Mouse (Mus musculus) CH12.LX (cell line): ENCODE data around the gene Ankrd10. TPM values are rescaled to one million over a fixed set of nuclear protein-coding genes. Genes with fewer than 3 reads are reported as not detected.

Source experiments
- DNase-seq: peaks from one replicate; pipeline ENCODE4 v3.0.0-alpha.2; 2013; ENCODE audit errors: extremely low read depth
- H3K27ac ChIP-seq: 2 replicates; pipeline ENCODE4 v1.5.1; 2012; ENCODE audit warnings: low read depth, mild to moderate bottlenecking, control low read depth, moderate library complexity; ENCODE audit not compliant: insufficient read depth
- H3K27me3 ChIP-seq: replicated peaks from 2 replicates; pipeline ENCODE3; 2012; ENCODE audit warnings: inconsistent platforms
- H3K36me3 ChIP-seq, 2 experiments: replicated peaks in 1 of 2; 2 replicates each; pipeline versions ENCODE3 to v1.6.1; 2012; ENCODE audit warnings: inconsistent platforms in 1 of 2, low read length in 1 of 2, mild to moderate bottlenecking in 1 of 2, mixed read lengths in 1 of 2, moderate library complexity in 1 of 2; ENCODE audit not compliant: control insufficient read depth in 1 of 2, insufficient read depth in 1 of 2
- H3K4me1 ChIP-seq, 2 experiments: 2 replicates each; pipeline ENCODE4 v1.6.1; 2012; ENCODE audit warnings: inconsistent platforms in 1 of 2, moderate library complexity in 1 of 2; ENCODE audit not compliant: insufficient read depth in 2 of 2, control insufficient read depth in 1 of 2
- H3K4me2 ChIP-seq: 2 replicates; pipeline ENCODE4 v1.6.1; 2012; ENCODE audit warnings: low read depth, mild to moderate bottlenecking, control low read depth; ENCODE audit not compliant: poor library complexity, insufficient read depth, severe bottlenecking
- H3K4me3 ChIP-seq, 3 experiments: fragments of 150-350 bp in 1 of 3; sonication (generic) in 1 of 3; replicated peaks in 1 of 3; 2 replicates each; pipeline versions ENCODE3 to v1.5.1; 2011 to 2012; ENCODE audit warnings: low read depth in 2 of 3, low read length in 2 of 3, mild to moderate bottlenecking in 2 of 3, moderate library complexity in 2 of 3, control low read depth in 1 of 3, improper control_type of control experiment in 1 of 3, inconsistent platforms in 1 of 3, mixed read lengths in 1 of 3; ENCODE audit not compliant: poor library complexity in 1 of 3
- H3K79me2 ChIP-seq: replicated peaks from 2 replicates; pipeline ENCODE4 v1.6.1; 2012; ENCODE audit warnings: mild to moderate bottlenecking, moderate library complexity; ENCODE audit not compliant: control insufficient read depth, poor library complexity, insufficient read depth, severe bottlenecking; ENCODE audit errors: extremely low read depth
- H3K9ac ChIP-seq: 2 replicates; pipeline ENCODE4 v1.6.1; 2012; ENCODE audit warnings: low read depth, mild to moderate bottlenecking, control low read depth, moderate library complexity; ENCODE audit not compliant: insufficient read depth
- H3K9me3 ChIP-seq: replicated peaks from 2 replicates; pipeline ENCODE3; 2012; ENCODE audit warnings: low read length, inconsistent platforms, mixed read lengths
- BHLHE40 ChIP-seq: IDR thresholded peaks from 2 replicates; pipeline ENCODE4 v1.6.1; 2011; ENCODE audit warnings: mild to moderate bottlenecking, low read depth, low read length, improper control_type of control experiment
- CHD2 ChIP-seq: IDR thresholded peaks from 2 replicates; pipeline ENCODE4 v1.6.1; 2011; ENCODE audit warnings: low read length, improper control_type of control experiment
- CTCF ChIP-seq, 2 experiments: IDR thresholded peaks in 1 of 2; conservative IDR thresholded peaks in 1 of 2; 2 replicates each; pipeline ENCODE4 v1.5.1; 2011 to 2012; ENCODE audit warnings: low read depth in 2 of 2, low read length in 2 of 2, improper control_type of control experiment in 1 of 2, inconsistent platforms in 1 of 2, mild to moderate bottlenecking in 1 of 2, moderate library complexity in 1 of 2
- E2F4 ChIP-seq: IDR thresholded peaks from 2 replicates; pipeline ENCODE4 v1.6.1; 2011; ENCODE audit warnings: low read depth, low read length, improper control_type of control experiment; ENCODE audit not compliant: insufficient replicate concordance
- ELF1 ChIP-seq: IDR thresholded peaks from 2 replicates; pipeline ENCODE4 v1.6.1; 2014; ENCODE audit warnings: low read depth, mild to moderate bottlenecking, inconsistent platforms, low read length, improper control_type of control experiment
- GABPA ChIP-seq: IDR thresholded peaks from 2 replicates; pipeline ENCODE4 v1.6.1; 2012; ENCODE audit warnings: low read depth, low read length, improper control_type of control experiment, inconsistent platforms; ENCODE audit not compliant: insufficient replicate concordance
- HCFC1 ChIP-seq: IDR thresholded peaks from 2 replicates; pipeline ENCODE4 v1.6.1; 2012; ENCODE audit warnings: low read depth, mild to moderate bottlenecking, inconsistent platforms, low read length, improper control_type of control experiment
- JUND ChIP-seq: conservative IDR thresholded peaks from 2 replicates; pipeline ENCODE4 v1.6.1; 2011; ENCODE audit warnings: low read depth, low read length, improper control_type of control experiment
- MAFK ChIP-seq: IDR thresholded peaks from 2 replicates; pipeline ENCODE4 v1.6.1; 2011; ENCODE audit warnings: low read length, improper control_type of control experiment; ENCODE audit not compliant: insufficient replicate concordance
- MEF2A ChIP-seq: IDR thresholded peaks from 2 replicates; pipeline ENCODE4 v1.6.1; 2014; ENCODE audit warnings: low read depth, mild to moderate bottlenecking, inconsistent platforms, low read length, improper control_type of control experiment, borderline replicate concordance
- MXI1 ChIP-seq: IDR thresholded peaks from 2 replicates; pipeline ENCODE4 v1.6.1; 2011; ENCODE audit warnings: mild to moderate bottlenecking, low read depth, low read length, improper control_type of control experiment
- NELFE ChIP-seq: IDR thresholded peaks from 2 replicates; pipeline ENCODE4 v1.6.1; 2011; ENCODE audit warnings: low read depth, low read length, improper control_type of control experiment
- NRF1 ChIP-seq: IDR thresholded peaks from 2 replicates; pipeline ENCODE4 v1.6.1; 2014; ENCODE audit warnings: low read depth, mild to moderate bottlenecking, inconsistent platforms, low read length, improper control_type of control experiment, moderate library complexity
- POLR2A ChIP-seq: IDR thresholded peaks from 2 replicates; pipeline ENCODE4 v1.6.1; 2011; ENCODE audit warnings: low read depth, mild to moderate bottlenecking, improper control_type of control experiment, low read length
- RAD21 ChIP-seq: IDR thresholded peaks from 2 replicates; pipeline ENCODE4 v1.6.1; 2011; ENCODE audit warnings: low read depth, mild to moderate bottlenecking, low read length, improper control_type of control experiment, moderate library complexity
- RCOR1 ChIP-seq: conservative IDR thresholded peaks from 2 replicates; pipeline ENCODE4 v1.6.1; 2012; ENCODE audit warnings: low read depth, mild to moderate bottlenecking, inconsistent platforms, low read length, improper control_type of control experiment
- SMC3 ChIP-seq: IDR thresholded peaks from 2 replicates; pipeline ENCODE4 v1.6.1; 2011; ENCODE audit warnings: low read depth, low read length, improper control_type of control experiment
- TBP ChIP-seq: conservative IDR thresholded peaks from 2 replicates; pipeline ENCODE4 v1.6.1; 2011; ENCODE audit warnings: low read depth, low read length, improper control_type of control experiment
- TCF12 ChIP-seq: IDR thresholded peaks from 2 replicates; pipeline ENCODE4 v1.6.1; 2014; ENCODE audit warnings: low read depth, mild to moderate bottlenecking, inconsistent platforms, low read length, improper control_type of control experiment
- ZC3H11A ChIP-seq: IDR thresholded peaks from 2 replicates; pipeline ENCODE4 v1.6.1; 2012; ENCODE audit warnings: low read depth, mild to moderate bottlenecking, inconsistent platforms, low read length, improper control_type of control experiment
- ZKSCAN1 ChIP-seq: IDR thresholded peaks from 2 replicates; pipeline ENCODE4 v1.6.1; 2012; ENCODE audit warnings: low read depth, inconsistent platforms, low read length, improper control_type of control experiment, borderline replicate concordance
- ZMIZ1 ChIP-seq: IDR thresholded peaks from 2 replicates; pipeline ENCODE4 v1.6.1; 2012; ENCODE audit warnings: low read depth, mild to moderate bottlenecking, inconsistent platforms, low read length, improper control_type of control experiment
- dilution Hi-C: fragments of 300-500 bp; cut with MboI; formaldehyde crosslinking; loops from 2 replicates; pipeline ENCODE4 v1.14.3; 2020; ENCODE audit warnings: low sequenced_read_pairs; ENCODE audit not compliant: extremely low pct_unique_long_range_greater_than_20kb, extremely low pct_ligation_motif_present
- in situ Hi-C: fragments of 300-500 bp; cut with MboI; formaldehyde crosslinking; loops from 3 replicates; pipeline ENCODE4 v1.14.3; 2019; ENCODE audit warnings: low sequenced_read_pairs, low pct_ligation_motif_present, low pct_unique_long_range_greater_than_20kb, mixed read lengths
- polyA plus RNA-seq: library from polyadenylated mRNA; unstranded; fragments of >175 nt; gene quantifications from 2 replicates; pipeline ENCODE4 v1.2.1, GENCODE M21; 2012; ENCODE audit warnings: low read depth; ENCODE audit not compliant: insufficient read length
- total RNA-seq, 2 experiments: library from RNA; depleted of rRNA; stranded (reverse); fragments of 300-350 nt in 1 of 2; fragments of >200 nt in 1 of 2; gene quantifications; 2 replicates each; pipeline ENCODE4 v1.2.3; 2012 to 2014

Gene Ankrd10
- total and polyA plus RNA-seq, 3 experiments: 36.9 to 46.9 (median 39.0) TPM

DNA sequence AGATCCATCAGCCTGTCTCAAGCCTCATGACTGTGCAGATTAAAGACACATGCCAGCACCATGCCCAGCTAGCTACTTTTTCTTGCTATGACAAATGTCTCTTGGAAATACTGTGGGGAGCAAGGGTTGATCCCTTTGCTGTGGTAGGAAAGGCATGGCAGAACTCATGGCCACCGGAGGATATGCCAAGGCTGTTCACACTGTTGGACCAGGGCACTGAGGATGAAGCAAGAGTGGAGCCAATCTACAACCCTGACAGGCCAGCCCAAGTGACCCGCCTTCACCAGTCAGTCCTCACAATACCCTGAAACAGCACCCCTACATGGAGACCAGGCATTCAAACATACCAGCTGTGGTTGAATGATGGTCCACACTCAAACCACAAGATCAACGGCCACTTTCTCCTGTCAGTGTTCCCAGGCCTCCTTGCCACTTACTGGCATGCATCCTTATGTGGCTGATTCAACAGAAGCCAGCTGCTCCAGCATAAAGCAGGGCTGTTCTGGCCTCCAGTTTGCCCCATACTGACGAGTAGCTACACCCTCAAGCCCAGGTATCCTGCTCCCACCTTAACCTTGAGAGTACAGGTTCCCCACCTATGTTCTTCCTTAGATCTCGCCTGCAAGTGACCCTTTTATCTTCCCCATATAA, 35.1 kb downstream of the Ankrd10 start:
- no peak overlapping the region for H3K9ac ChIP-seq
- dilution Hi-C loops (no loop called here), in situ Hi-C loops (loop anchor here (25.0 kb wide), 1 partner anchor 88 kb away; no protein-coding TSS in a partner anchor)
- H3K9me3 ChIP-seq: peaks cover 9% of the 10 kb centered on the region
- no peak for DNase-seq
- TF ChIP-seq ZKSCAN1: no peak
- TF ChIP-seq CHD2: no peak
- TF ChIP-seq SMC3: no peak
- TF ChIP-seq POLR2A: no peak
- no peak for TF ChIP-seq RCOR1
- TF ChIP-seq ZC3H11A: no peak
- TF ChIP-seq RAD21: no peak
- no peak for TF ChIP-seq HCFC1
- TF ChIP-seq BHLHE40: no peak
- no peak for TF ChIP-seq MEF2A
- no peak for TF ChIP-seq NRF1
- H3K4me3 ChIP-seq: no peak overlapping the region
- no peaks in the 10 kb centered on the region for H3K79me2 ChIP-seq
- no peaks in the 10 kb centered on the region for H3K27me3 ChIP-seq
- H3K36me3 ChIP-seq: peaks cover 0 to 7% of the 10 kb centered on the region in 2 experiments
- no peak overlapping the region for H3K4me2 ChIP-seq
- peaks cover 0 to 8% of the 10 kb centered on the region in 2 experiments; a peak in 2 of 4 replicates for H3K4me1 ChIP-seq
- H3K27ac ChIP-seq: no peak overlapping the region

DNA sequence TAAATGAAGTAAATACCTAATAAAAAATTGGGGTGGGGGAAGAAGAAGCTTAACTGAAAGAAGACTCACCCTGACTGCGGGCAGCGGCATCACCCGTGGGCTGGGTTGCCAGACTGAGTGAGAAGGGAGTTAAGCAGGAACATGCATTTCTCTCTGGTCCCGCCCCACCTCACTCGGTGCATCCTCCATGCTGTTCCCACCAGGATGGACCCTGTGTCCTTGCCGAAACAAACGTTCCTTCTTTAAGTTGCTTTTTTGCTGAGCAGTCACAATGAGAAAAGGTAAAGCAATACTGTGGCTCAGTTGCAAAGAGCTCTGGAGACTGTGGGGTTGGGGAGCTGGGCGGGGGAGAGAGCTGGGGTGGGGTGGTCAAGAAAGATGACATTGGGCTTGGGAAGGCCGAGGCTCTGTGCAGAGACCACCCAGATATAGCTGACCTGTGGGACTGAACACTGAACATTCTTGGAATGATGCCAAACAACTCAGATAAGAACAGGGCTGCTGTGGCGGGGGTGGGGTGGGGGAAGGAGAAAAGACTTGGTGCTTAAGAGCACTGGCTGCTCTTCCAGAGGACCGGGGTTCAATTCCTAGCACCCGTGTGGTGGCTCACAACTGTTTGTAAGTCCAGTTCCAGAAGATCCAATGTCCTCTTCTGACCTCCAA, 42.2 kb downstream of the Ankrd10 start:
- H3K4me2 ChIP-seq: no peak overlapping the region
- no peaks in the 10 kb centered on the region for H3K79me2 ChIP-seq
- H3K27ac ChIP-seq: no peak overlapping the region
- H3K27me3 ChIP-seq: no peaks in the 10 kb centered on the region
- H3K36me3 ChIP-seq: no peaks in the 10 kb centered on the region
- no peak overlapping the region for H3K9ac ChIP-seq
- dilution Hi-C loops: no loop called here
- DNase-seq: no peak
- in situ Hi-C loops: no loop called here
- TF ChIP-seq TBP: no peak
- TF ChIP-seq CTCF (conservative IDR thresholded peaks at IDR 0.05 in 1 of 2, IDR thresholded peaks at IDR 0.05 in 1 of 2; ENCODE audit: low read depth in 2 of 2, low read length in 2 of 2): no peak
- TF ChIP-seq BHLHE40: no peak
- TF ChIP-seq ELF1: no peak
- no peak for TF ChIP-seq E2F4
- TF ChIP-seq MAFK: no peak
- no peak for TF ChIP-seq TCF12
- no peak for TF ChIP-seq SMC3
- TF ChIP-seq POLR2A: no peak
- TF ChIP-seq HCFC1: no peak
- no peak for TF ChIP-seq NELFE
- no peak for TF ChIP-seq ZKSCAN1
- no peak for TF ChIP-seq MXI1
- no peak for TF ChIP-seq ZMIZ1
- no peak for TF ChIP-seq GABPA
- no peak for TF ChIP-seq JUND
- peaks cover 4 to 6% of the 10 kb centered on the region in 2 experiments; a peak in 3 of 4 replicates for H3K4me1 ChIP-seq
- peaks cover 6% of the 10 kb centered on the region for H3K9me3 ChIP-seq
- H3K4me3 ChIP-seq: no peak overlapping the region
